Mouse (Mus musculus) forebrain, postnatal 0 days (tissue): ENCODE data around the gene Shisa9. TPM values are rescaled to one million over a fixed set of nuclear protein-coding genes. Genes with fewer than 3 reads are reported as not detected.

Experiments used
- ATAC-seq: fragments of 200-750 bp; cut with Nextera tagmentation; 2 replicates; pipeline ENCODE4 v1.8.0; 2017; ENCODE audit warnings: mild to moderate bottlenecking, moderate library complexity
- DNase-seq: peaks from one replicate; pipeline ENCODE4 v3.0.0-alpha.2; 2015
- H3K27ac ChIP-seq: fragments of 300-500 bp; sonication (generic); 2 replicates; pipeline ENCODE4 v1.5.1; 2014; ENCODE audit warnings: low read depth, mild to moderate bottlenecking, antibody characterized with exemption, low read length, moderate library complexity, mixed read lengths
- H3K27me3 ChIP-seq: fragments of 300-500 bp; sonication (generic); 2 replicates; pipeline ENCODE4 v1.6.1; 2014; ENCODE audit warnings: mild to moderate bottlenecking, low read length, mixed read lengths; ENCODE audit not compliant: insufficient read depth
- H3K36me3 ChIP-seq: fragments of 300-500 bp; sonication (generic); 2 replicates; pipeline ENCODE4 v1.6.1; 2014; ENCODE audit warnings: mild to moderate bottlenecking, moderate library complexity; ENCODE audit not compliant: insufficient read depth
- H3K4me1 ChIP-seq: fragments of 300-500 bp; sonication (generic); 2 replicates; pipeline ENCODE4 v1.6.1; 2014; ENCODE audit warnings: antibody characterized with exemption; ENCODE audit not compliant: insufficient read depth
- H3K4me2 ChIP-seq: fragments of 300-500 bp; sonication (generic); 2 replicates; pipeline ENCODE4 v1.6.1; 2014; ENCODE audit warnings: low read depth, mild to moderate bottlenecking, moderate library complexity
- H3K4me3 ChIP-seq: fragments of 300-500 bp; sonication (generic); 2 replicates; pipeline ENCODE4 v1.5.1; 2014; ENCODE audit warnings: low read depth, low read length, mixed read lengths
- H3K9ac ChIP-seq: fragments of 300-500 bp; sonication (generic); 2 replicates; pipeline ENCODE4 v1.6.1; 2014; ENCODE audit warnings: mild to moderate bottlenecking
- H3K9me3 ChIP-seq: fragments of 300-500 bp; sonication (generic); 2 replicates; pipeline ENCODE4 v1.6.1; 2016; ENCODE audit warnings: low read length
- CTCF ChIP-seq: sonication (generic); IDR thresholded peaks from 2 replicates; pipeline ENCODE4 v1.5.1; 2016; ENCODE audit warnings: antibody characterized with exemption, control low read depth, low read depth
- WGBS: fragments of 180-500 bp; shearing (Covaris S2); extraction: QIAGEN DNeasy Blood & Tissue Kit; methylation state at CpG from one replicate; pipeline ENCODE4 v1.1.7; 2014; 5-methylcytosine and 5-hydroxymethylcytosine counted together
- polyA plus RNA-seq: library from polyadenylated mRNA; unstranded; fragments of >200 nt; fragmentation: Nextera tagmentation; extraction: Ambion mirVana; gene quantifications from 2 replicates; pipeline ENCODE4 v1.2.1, GENCODE M21; 2015
- total RNA-seq: library from RNA; depleted of rRNA; stranded (reverse); fragments of >200 nt; gene quantifications from 2 replicates; pipeline ENCODE4 v1.2.3, GENCODE M21; 2014

Shisa9 gene
- total and polyA plus RNA-seq, 2 experiments from 2014 or later = 21.7 to 38.2 TPM

- ATAC-seq = no peak
- no peak for DNase-seq
Observed at GRCm38 (mm10) chr16:12178031-12178430, 194.1 kb downstream of the Shisa9 start.

DNA sequence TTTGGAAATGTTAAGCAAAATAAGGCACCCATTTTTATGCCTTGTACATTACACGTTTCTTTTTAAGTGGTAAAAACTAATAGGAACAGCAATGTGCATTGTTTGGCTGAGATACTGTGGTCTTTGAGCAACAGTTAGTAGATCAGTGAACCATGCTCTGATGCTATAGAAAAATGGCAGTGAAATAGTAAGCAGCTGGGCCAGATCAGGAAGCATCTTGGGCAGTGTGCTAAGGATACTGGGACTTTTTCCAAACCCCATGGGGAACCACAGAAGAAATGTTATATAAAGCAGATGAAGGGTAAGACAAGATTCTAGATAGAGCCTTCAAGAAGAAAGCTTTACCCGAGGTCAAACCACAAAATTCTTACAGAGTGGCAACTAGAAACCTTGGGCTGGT is 205.8 kb downstream of the Shisa9 start:
- Histone ChIP-seq H3K9ac (no peak overlapping the region), H3K27ac (no peak overlapping the region), H3K4me2 (no peak overlapping the region), H3K4me1 (no peaks in the 10 kb centered on the region), H3K4me3 (no peak overlapping the region), H3K27me3 (no peaks in the 10 kb centered on the region), H3K9me3 (no peaks in the 10 kb centered on the region), H3K36me3 (no peaks in the 10 kb centered on the region)
- ATAC-seq (no peak), DNase-seq (no peak)
- 59% methylated on average over 2 of the region's 2 CpGs for WGBS
- no peak for TF ChIP-seq CTCF

More at GRCm38 (mm10) chr16:12178031-12178430, 194.1 kb downstream of the Shisa9 start:
- no peak overlapping the region for H3K4me3 ChIP-seq
- no peaks in the 10 kb centered on the region for H3K27me3 ChIP-seq
- WGBS = 73% methylated on average over 2 of the region's 2 CpGs
- no peaks in the 10 kb centered on the region for H3K4me1 ChIP-seq
- H3K4me2 ChIP-seq = no peak overlapping the region
- no peaks in the 10 kb centered on the region for H3K9me3 ChIP-seq
- no peak for TF ChIP-seq CTCF
- H3K9ac ChIP-seq = no peak overlapping the region
- no peaks in the 10 kb centered on the region for H3K36me3 ChIP-seq
- no peak overlapping the region for H3K27ac ChIP-seq

GRCm38 (mm10) chr16:12196841-12197240 is 212.9 kb downstream of the Shisa9 start:
- Histone ChIP-seq H3K27me3 (no peaks in the 10 kb centered on the region), H3K4me3 (no peak overlapping the region), H3K27ac (no peak overlapping the region), H3K9ac (no peak overlapping the region), H3K36me3 (no peaks in the 10 kb centered on the region), H3K4me1 (no peaks in the 10 kb centered on the region), H3K9me3 (no peaks in the 10 kb centered on the region), H3K4me2 (no peak overlapping the region)
- 99% methylated on average over 4 of the region's 4 CpGs for WGBS
- ATAC-seq = no peak
- DNase-seq = no peak
- no peak for TF ChIP-seq CTCF

DNA sequence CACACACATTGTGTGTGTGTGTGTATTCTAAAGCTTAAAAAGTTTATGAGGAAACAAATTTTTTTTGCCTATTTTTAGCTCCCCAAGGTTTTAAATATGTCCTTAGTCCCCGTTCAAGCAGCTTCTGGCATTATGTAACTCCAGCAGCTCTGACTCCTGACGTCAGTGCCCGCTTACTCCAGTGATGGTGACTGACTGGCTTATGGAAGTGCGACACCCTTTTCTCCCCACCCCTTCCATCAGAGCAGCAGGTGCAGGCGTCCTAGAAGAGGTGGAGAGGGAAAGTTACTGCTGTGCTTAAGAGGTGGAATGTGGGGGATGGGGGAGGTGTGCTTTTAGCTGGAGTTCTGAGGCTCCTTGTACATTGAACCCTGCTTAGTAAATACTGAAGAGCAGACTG is 213.7 kb downstream of the Shisa9 start:
- no peak overlapping the region for H3K9ac ChIP-seq
- DNase-seq (no peak), ATAC-seq (no peak)
- H3K27me3 ChIP-seq = no peaks in the 10 kb centered on the region
- H3K4me3 ChIP-seq = no peak overlapping the region
- H3K36me3 ChIP-seq = no peaks in the 10 kb centered on the region
- no peak for TF ChIP-seq CTCF
- 58% methylated on average over 5 of the region's 5 CpGs for WGBS
- no peaks in the 10 kb centered on the region for H3K4me1 ChIP-seq
- no peaks in the 10 kb centered on the region for H3K9me3 ChIP-seq
- no peak overlapping the region for H3K4me2 ChIP-seq
- H3K27ac ChIP-seq = no peak overlapping the region

DNA sequence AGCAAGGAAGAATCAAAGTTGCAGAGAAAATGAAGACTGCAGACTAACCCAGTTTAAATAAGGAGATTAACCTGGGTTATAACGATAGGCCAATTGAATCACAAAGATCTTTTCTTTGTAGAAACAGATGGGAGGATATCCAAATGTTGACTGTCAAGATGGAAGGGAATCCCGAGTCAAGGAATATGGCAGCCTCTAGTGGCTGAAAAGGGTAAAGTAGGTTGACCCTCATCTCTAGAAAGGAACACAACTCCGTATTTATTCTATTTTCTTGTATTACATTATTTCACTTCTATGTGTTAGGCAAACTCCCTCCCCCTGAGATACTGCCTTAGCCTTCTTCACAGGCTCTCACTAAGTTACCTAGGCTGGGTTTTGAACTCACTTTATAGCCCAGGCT is 217.3 kb downstream of the Shisa9 start:
- no peak overlapping the region for H3K27ac ChIP-seq
- WGBS = 16% methylated on average over 3 of the region's 3 CpGs
- no peaks in the 10 kb centered on the region for H3K4me1 ChIP-seq
- TF ChIP-seq CTCF = peak; percentile 76
- H3K4me2 ChIP-seq = no peak overlapping the region
- no peak overlapping the region for H3K4me3 ChIP-seq
- H3K9ac ChIP-seq = no peak overlapping the region
- no peaks in the 10 kb centered on the region for H3K9me3 ChIP-seq
- H3K36me3 ChIP-seq = no peaks in the 10 kb centered on the region
- no peak for ATAC-seq
- peak; percentile 37 for DNase-seq
- no peaks in the 10 kb centered on the region for H3K27me3 ChIP-seq

GRCm38 (mm10) chr16:12202151-12202550 is 218.2 kb downstream of the Shisa9 start:
- no peak for ATAC-seq
- no peak for TF ChIP-seq CTCF
- 29% methylated on average over 3 of the region's 3 CpGs for WGBS

GRCm38 (mm10) chr16:12203055-12203454 is 219.1 kb downstream of the Shisa9 start:
- no peak for ATAC-seq
- DNase-seq = no peak
- H3K36me3 ChIP-seq = no peaks in the 10 kb centered on the region
- H3K27ac ChIP-seq = no peak overlapping the region
- no peak overlapping the region for H3K4me3 ChIP-seq
- WGBS = 88% methylated on average over 2 of the region's 2 CpGs
- no peaks in the 10 kb centered on the region for H3K4me1 ChIP-seq
- H3K9ac ChIP-seq = no peak overlapping the region
- no peaks in the 10 kb centered on the region for H3K27me3 ChIP-seq
- no peaks in the 10 kb centered on the region for H3K9me3 ChIP-seq
- H3K4me2 ChIP-seq = no peak overlapping the region
- TF ChIP-seq CTCF = no peak

More at GRCm38 (mm10) chr16:12202151-12202550, 218.2 kb downstream of the Shisa9 start:
- no peaks in the 10 kb centered on the region for H3K27me3 ChIP-seq
- peak; percentile 40 for DNase-seq
- no peaks in the 10 kb centered on the region for H3K4me1 ChIP-seq
- no peak overlapping the region for H3K4me2 ChIP-seq
- no peak overlapping the region for H3K9ac ChIP-seq
- H3K36me3 ChIP-seq = no peaks in the 10 kb centered on the region
- H3K27ac ChIP-seq = no peak overlapping the region
- H3K4me3 ChIP-seq = no peak overlapping the region
- H3K9me3 ChIP-seq = no peaks in the 10 kb centered on the region

GRCm38 (mm10) chr16:12204423-12204822 is 220.5 kb downstream of the Shisa9 start:
- ATAC-seq = no peak

More at GRCm38 (mm10) chr16:12204423-12204822, 220.5 kb downstream of the Shisa9 start:
- no peaks in the 10 kb centered on the region for H3K9me3 ChIP-seq
- H3K4me3 ChIP-seq = no peak overlapping the region
- H3K27ac ChIP-seq = no peak overlapping the region
- no peak overlapping the region for H3K9ac ChIP-seq
- WGBS = 77% methylated on average over 2 of the region's 2 CpGs
- no peak for DNase-seq
- no peaks in the 10 kb centered on the region for H3K27me3 ChIP-seq
- TF ChIP-seq CTCF = no peak
- H3K4me1 ChIP-seq = no peaks in the 10 kb centered on the region
- no peak overlapping the region for H3K4me2 ChIP-seq
- no peaks in the 10 kb centered on the region for H3K36me3 ChIP-seq
